Comparison of ENCODE assay signal across 8 mouse cellular contexts in genomic region chr11:69110319-69111046, GRCm38 (mm10). TPM values are rescaled to one million over a fixed set of nuclear protein-coding genes. Genes with fewer than 3 reads are reported as not detected.
A peak's percentile ranks its signal among the peaks of the same experiment; 100 is the strongest.
DNase-seq lines count a peak whose midpoint lies in the region; ATAC-seq and TF ChIP-seq lines count a peak whose summit lies in the region.

No protein-coding gene starts in this region.

- H3K9ac ChIP-seq in heart, embryonic 13.5 days, result peak overlapping the region; percentile 79
- H3K9ac ChIP-seq in kidney, postnatal 0 days (ENCODE audit: low read depth, low read length), result no peak overlapping the region
- H3K9ac ChIP-seq in liver, embryonic 15.5 days, result peak overlapping the region; percentile 46; the same call in 1 of the 2 replicates
- H3K9ac ChIP-seq in neural tube, embryonic 11.5 days (ENCODE audit: low read length), result peak overlapping the region; percentile 52
- H3K9ac ChIP-seq in stomach, embryonic 16.5 days (ENCODE audit: low read length), result peak overlapping the region; percentile 64

- peak; percentile 86 for DNase-seq in kidney, postnatal 0 days (ENCODE audit: low spot score)
- DNase-seq in neural tube, embryonic 11.5 days (ENCODE audit: low spot score), result peak; percentile 95

- H3K9me3 ChIP-seq in erythroblast, embryonic 14.5 days (ENCODE audit: control insufficient read depth, low read length), result no peaks in the 10 kb centered on the region
- no peaks in the 10 kb centered on the region for H3K9me3 ChIP-seq in heart, embryonic 13.5 days
- no peaks in the 10 kb centered on the region for H3K9me3 ChIP-seq in kidney, postnatal 0 days (replicated peaks; ENCODE audit: low read length)
- no peaks in the 10 kb centered on the region for H3K9me3 ChIP-seq in liver, embryonic 15.5 days (replicated peaks)
- no peaks in the 10 kb centered on the region for H3K9me3 ChIP-seq in neural tube, embryonic 11.5 days (ENCODE audit: control insufficient read depth, low read length)
- H3K9me3 ChIP-seq in stomach, embryonic 16.5 days (replicated peaks; ENCODE audit: control insufficient read depth, low read length), result no peaks in the 10 kb centered on the region

- H3K4me1 ChIP-seq in bone marrow macrophage, adult 2 months (ENCODE audit: control insufficient read depth, insufficient read depth, low read length), result peaks cover 9% of the 10 kb centered on the region
- H3K4me1 ChIP-seq in erythroblast, embryonic 14.5 days (ENCODE audit: control insufficient read depth), result peaks cover 35% of the 10 kb centered on the region
- peaks cover 22% of the 10 kb centered on the region for H3K4me1 ChIP-seq in heart, embryonic 13.5 days
- H3K4me1 ChIP-seq in kidney, postnatal 0 days (replicated peaks; ENCODE audit: insufficient read depth, low read length), result peaks cover 4% of the 10 kb centered on the region; the same call in 1 of the 2 replicates
- peaks cover 33% of the 10 kb centered on the region for H3K4me1 ChIP-seq in liver, embryonic 15.5 days (replicated peaks)
- H3K4me1 ChIP-seq in neural tube, embryonic 11.5 days (ENCODE audit: control insufficient read depth, insufficient read depth, low read length), result peaks cover 6% of the 10 kb centered on the region; the same call in 1 of the 2 replicates
- no peaks in the 10 kb centered on the region for H3K4me1 ChIP-seq in stomach, embryonic 16.5 days (ENCODE audit: control insufficient read depth, insufficient read depth, low read length)

- no peak overlapping the region for H3K4me3 ChIP-seq in C2C12 (ENCODE audit: insufficient read depth, poor library complexity, severe bottlenecking)
- H3K4me3 ChIP-seq in bone marrow macrophage, adult 2 months (ENCODE audit: insufficient read depth, low read length), result peak overlapping the region; percentile 58
- peak overlapping the region; percentile 64 for H3K4me3 ChIP-seq in erythroblast, embryonic 14.5 days (replicated peaks)
- H3K4me3 ChIP-seq in heart, embryonic 13.5 days, result peak overlapping the region; percentile 65
- H3K4me3 ChIP-seq in kidney, postnatal 0 days (replicated peaks; ENCODE audit: low read depth, low read length), result peak overlapping the region; percentile 48
- H3K4me3 ChIP-seq in liver, embryonic 15.5 days (replicated peaks), result peak overlapping the region; percentile 58
- peak overlapping the region; percentile 44 for H3K4me3 ChIP-seq in neural tube, embryonic 11.5 days (ENCODE audit: low read depth, low read length)
- peak overlapping the region; percentile 53 for H3K4me3 ChIP-seq in stomach, embryonic 16.5 days (replicated peaks; ENCODE audit: low read length)

- TF ChIP-seq POLR2A in bone marrow macrophage, adult 2 months (IDR thresholded peaks at IDR 0.05; ENCODE audit: borderline replicate concordance, low read depth, low read length), result peak; percentile 31; the same call in 1 of the 2 replicates

- WGBS in heart, embryonic 13.5 days, result under 1% methylated on average over 30 of the region's 30 CpGs
- 2% methylated on average over 30 of the region's 30 CpGs for WGBS in kidney, postnatal 0 days
- WGBS in liver, embryonic 15.5 days (ENCODE audit: insufficient replicate concordance), result under 1% methylated on average over 30 of the region's 30 CpGs
- WGBS in neural tube, embryonic 11.5 days, result under 1% methylated on average over 30 of the region's 30 CpGs
- 1% methylated on average over 30 of the region's 30 CpGs for WGBS in stomach, embryonic 16.5 days

- no peaks in the 10 kb centered on the region for H3K79me3 ChIP-seq in C2C12 (ENCODE audit: low read depth)

- H3K4me2 ChIP-seq in heart, embryonic 13.5 days, result peak overlapping the region; percentile 73
- peak overlapping the region; percentile 57 for H3K4me2 ChIP-seq in kidney, postnatal 0 days (ENCODE audit: low read length)
- H3K4me2 ChIP-seq in liver, embryonic 15.5 days, result peak overlapping the region; percentile 69
- H3K4me2 ChIP-seq in neural tube, embryonic 11.5 days (ENCODE audit: low read depth), result peak overlapping the region; percentile 64
- peak overlapping the region; percentile 58 for H3K4me2 ChIP-seq in stomach, embryonic 16.5 days (ENCODE audit: low read depth, low read length)

- H3K27me3 ChIP-seq in C2C12 (ENCODE audit: control insufficient read depth, insufficient read depth, insufficient read length), result no peaks in the 10 kb centered on the region
- H3K27me3 ChIP-seq in erythroblast, embryonic 14.5 days (ENCODE audit: control insufficient read depth), result peaks cover 42% of the 10 kb centered on the region
- no peaks in the 10 kb centered on the region; the same call in 1 of the 2 replicates for H3K27me3 ChIP-seq in heart, embryonic 13.5 days (replicated peaks)
- no peaks in the 10 kb centered on the region for H3K27me3 ChIP-seq in kidney, postnatal 0 days (ENCODE audit: insufficient read depth, low read length)
- H3K27me3 ChIP-seq in liver, embryonic 15.5 days, result peaks cover 34% of the 10 kb centered on the region
- H3K27me3 ChIP-seq in neural tube, embryonic 11.5 days (ENCODE audit: control insufficient read depth, insufficient read depth, low read length), result 0 out of 2 replicates have a peak, but pooled peaks cover 2% of the 10 kb centered on the region
- H3K27me3 ChIP-seq in stomach, embryonic 16.5 days (ENCODE audit: control insufficient read depth, insufficient read depth, low read length), result no peaks in the 10 kb centered on the region

- H3ac ChIP-seq in C2C12 (ENCODE audit: control insufficient read depth, insufficient read length, low read depth), result no peak overlapping the region

- TF ChIP-seq CTCF in C2C12 (IDR thresholded peaks at IDR 0.05; ENCODE audit: control insufficient read depth, insufficient read depth, insufficient read length), result no peak
- no peak for TF ChIP-seq CTCF in bone marrow macrophage, adult 2 months (IDR thresholded peaks at IDR 0.05; ENCODE audit: low read depth, low read length)
- no peak for TF ChIP-seq CTCF in kidney, postnatal 0 days (IDR thresholded peaks at IDR 0.05; ENCODE audit: low read depth)

- no peaks in the 10 kb centered on the region for H3K79me2 ChIP-seq in C2C12 (ENCODE audit: control insufficient read depth, insufficient read depth)

- peak overlapping the region; percentile 27; the same call in 1 of the 2 replicates for H3K27ac ChIP-seq in bone marrow macrophage, adult 2 months (ENCODE audit: insufficient read depth, low read depth, low read length)
- peak overlapping the region; percentile 74 for H3K27ac ChIP-seq in heart, embryonic 13.5 days (replicated peaks)
- no peak overlapping the region for H3K27ac ChIP-seq in kidney, postnatal 0 days
- peak overlapping the region; percentile 51 for H3K27ac ChIP-seq in liver, embryonic 15.5 days (replicated peaks)
- no peak overlapping the region for H3K27ac ChIP-seq in neural tube, embryonic 11.5 days (ENCODE audit: low read depth, low read length)
- no peak overlapping the region; the same call in 1 of the 2 replicates for H3K27ac ChIP-seq in stomach, embryonic 16.5 days (ENCODE audit: low read length)

- peaks cover 17% of the 10 kb centered on the region for H3K36me3 ChIP-seq in C2C12 (ENCODE audit: control insufficient read depth, insufficient read depth)
- H3K36me3 ChIP-seq in erythroblast, embryonic 14.5 days (ENCODE audit: control insufficient read depth), result peaks cover 39% of the 10 kb centered on the region
- H3K36me3 ChIP-seq in heart, embryonic 13.5 days, result peaks cover 44% of the 10 kb centered on the region
- H3K36me3 ChIP-seq in kidney, postnatal 0 days (ENCODE audit: insufficient read depth, low read length), result peaks cover 39% of the 10 kb centered on the region
- peaks cover 41% of the 10 kb centered on the region for H3K36me3 ChIP-seq in liver, embryonic 15.5 days (replicated peaks)
- peaks cover 13% of the 10 kb centered on the region for H3K36me3 ChIP-seq in neural tube, embryonic 11.5 days (ENCODE audit: control insufficient read depth, insufficient read depth, low read length)
- H3K36me3 ChIP-seq in stomach, embryonic 16.5 days (ENCODE audit: control insufficient read depth, insufficient read depth, low read length), result peaks cover 13% of the 10 kb centered on the region

- ATAC-seq in heart, embryonic 13.5 days (ENCODE audit: extremely low read depth, insufficient number of reproducible peaks, low FRiP score, low TSS enrichment), result peak; percentile 17; the same call in 1 of the 2 replicates
- peak; percentile 51; the same call in 1 of the 2 replicates for ATAC-seq in kidney, postnatal 0 days (replicated peaks; ENCODE audit: low FRiP score, low read depth)
- peak; percentile 69 for ATAC-seq in liver, embryonic 15.5 days (ENCODE audit: insufficient read depth)
- peak; percentile 65; the same call in 1 of the 2 replicates for ATAC-seq in neural tube, embryonic 11.5 days (ENCODE audit: insufficient read depth, low FRiP score, low TSS enrichment)
- peak; percentile 75 for ATAC-seq in stomach, embryonic 16.5 days (ENCODE audit: insufficient read depth, low FRiP score)

RNA-seq across cellular contexts. Expression of gene Hes7, which starts 9.7 kb away (rescaled TPM):
- 0.06 TPM for polyA plus RNA-seq in C2C12 (2012; fragmentation: generic; extraction: Trizol)
- 0.71 and 0.88 TPM in 2 replicates for polyA plus RNA-seq in bone marrow macrophage, adult 2 months (2012; ENCODE audit: insufficient read depth, insufficient read length, missing spikeins)
- 0.05 TPM in 1 of 2 replicates, not detected in the other for polyA plus RNA-seq in erythroblast, embryonic 14.5 days (2012)
- polyA plus RNA-seq in heart, embryonic 13.5 days (2015; fragmentation: Nextera tagmentation; extraction: Ambion mirVana), result 0.47 and 0.67 TPM in 2 replicates
- 0.42 and 0.50 TPM in 2 replicates for polyA plus RNA-seq in kidney, postnatal 0 days (2015; fragmentation: Nextera tagmentation; extraction: Ambion mirVana)
- polyA plus RNA-seq in liver, embryonic 15.5 days (2015; fragmentation: Nextera tagmentation; extraction: Ambion mirVana), result 0.12 and 0.18 TPM in 2 replicates
- polyA plus RNA-seq in neural tube, embryonic 11.5 days (2014; fragmentation: Nextera tagmentation; extraction: Ambion mirVana), result 0.33 TPM in 1 of 2 replicates, not detected in the other
- polyA plus RNA-seq in stomach, embryonic 16.5 days (2015; fragmentation: Nextera tagmentation; extraction: Ambion mirVana), result 0.40 and 0.69 TPM in 2 replicates

RNA-seq across cellular contexts. Expression of gene 9130213A22Rik, which starts 11.9 kb away (rescaled TPM):
- 0.21 TPM for polyA plus RNA-seq in C2C12 (2012; fragmentation: generic; extraction: Trizol)
- polyA plus RNA-seq in bone marrow macrophage, adult 2 months (2012; ENCODE audit: insufficient read depth, insufficient read length, missing spikeins), result 0.35 TPM in 1 of 2 replicates, not detected in the other
- not detected in 2 replicates for polyA plus RNA-seq in erythroblast, embryonic 14.5 days (2012)
- polyA plus RNA-seq in heart, embryonic 13.5 days (2015; fragmentation: Nextera tagmentation; extraction: Ambion mirVana), result 0.41 and 0.60 TPM in 2 replicates
- polyA plus RNA-seq in kidney, postnatal 0 days (2015; fragmentation: Nextera tagmentation; extraction: Ambion mirVana), result 0.25 and 0.31 TPM in 2 replicates
- polyA plus RNA-seq in liver, embryonic 15.5 days (2015; fragmentation: Nextera tagmentation; extraction: Ambion mirVana), result 0.07 TPM in 1 of 2 replicates, not detected in the other
- 0.24 TPM in 1 of 2 replicates, not detected in the other for polyA plus RNA-seq in neural tube, embryonic 11.5 days (2014; fragmentation: Nextera tagmentation; extraction: Ambion mirVana)
- 0.27 and 0.61 TPM in 2 replicates for polyA plus RNA-seq in stomach, embryonic 16.5 days (2015; fragmentation: Nextera tagmentation; extraction: Ambion mirVana)

RNA-seq across cellular contexts. Expression of gene Aloxe3, which starts 15.2 kb away (rescaled TPM):
- polyA plus RNA-seq in C2C12 (2012; fragmentation: generic; extraction: Trizol), result 0.14 TPM
- polyA plus RNA-seq in bone marrow macrophage, adult 2 months (2012; ENCODE audit: insufficient read depth, insufficient read length, missing spikeins), result not detected in 2 replicates
- 0.01 TPM in 1 of 2 replicates, not detected in the other for polyA plus RNA-seq in erythroblast, embryonic 14.5 days (2012)
- 0.13 and 0.14 TPM in 2 replicates for polyA plus RNA-seq in heart, embryonic 13.5 days (2015; fragmentation: Nextera tagmentation; extraction: Ambion mirVana)
- 0.54 and 0.69 TPM in 2 replicates for polyA plus RNA-seq in kidney, postnatal 0 days (2015; fragmentation: Nextera tagmentation; extraction: Ambion mirVana)
- polyA plus RNA-seq in liver, embryonic 15.5 days (2015; fragmentation: Nextera tagmentation; extraction: Ambion mirVana), result 0.13 TPM in 1 of 2 replicates, not detected in the other
- 0.08 and 0.66 TPM in 2 replicates for polyA plus RNA-seq in neural tube, embryonic 11.5 days (2014; fragmentation: Nextera tagmentation; extraction: Ambion mirVana)
- 2.0 and 5.4 TPM in 2 replicates for polyA plus RNA-seq in stomach, embryonic 16.5 days (2015; fragmentation: Nextera tagmentation; extraction: Ambion mirVana)

RNA-seq across cellular contexts. Expression of gene Per1, which starts 15.5 kb away (rescaled TPM):
- 4.5 TPM for polyA plus RNA-seq in C2C12 (2012; fragmentation: generic; extraction: Trizol)
- polyA plus RNA-seq in bone marrow macrophage, adult 2 months (2012; ENCODE audit: insufficient read depth, insufficient read length, missing spikeins), result 24.7 and 35.9 TPM in 2 replicates
- 1.4 and 1.5 TPM in 2 replicates for polyA plus RNA-seq in erythroblast, embryonic 14.5 days (2012)
- 8.6 and 9.0 TPM in 2 replicates for polyA plus RNA-seq in heart, embryonic 13.5 days (2015; fragmentation: Nextera tagmentation; extraction: Ambion mirVana)
- polyA plus RNA-seq in kidney, postnatal 0 days (2015; fragmentation: Nextera tagmentation; extraction: Ambion mirVana), result 7.4 and 9.9 TPM in 2 replicates
- polyA plus RNA-seq in liver, embryonic 15.5 days (2015; fragmentation: Nextera tagmentation; extraction: Ambion mirVana), result 6.4 and 7.6 TPM in 2 replicates
- polyA plus RNA-seq in neural tube, embryonic 11.5 days (2014; fragmentation: Nextera tagmentation; extraction: Ambion mirVana), result 10.7 and 10.9 TPM in 2 replicates
- polyA plus RNA-seq in stomach, embryonic 16.5 days (2015; fragmentation: Nextera tagmentation; extraction: Ambion mirVana), result 21.8 and 22.3 TPM in 2 replicates

RNA-seq across cellular contexts. Expression of gene Vamp2, which starts 22.2 kb away (rescaled TPM):
- 20.9 TPM for polyA plus RNA-seq in C2C12 (2012; fragmentation: generic; extraction: Trizol)
- 76.6 and 79.4 TPM in 2 replicates for polyA plus RNA-seq in bone marrow macrophage, adult 2 months (2012; ENCODE audit: insufficient read depth, insufficient read length, missing spikeins)
- 7.9 and 9.1 TPM in 2 replicates for polyA plus RNA-seq in erythroblast, embryonic 14.5 days (2012)
- polyA plus RNA-seq in heart, embryonic 13.5 days (2015; fragmentation: Nextera tagmentation; extraction: Ambion mirVana), result 79.5 and 82.1 TPM in 2 replicates
- polyA plus RNA-seq in kidney, postnatal 0 days (2015; fragmentation: Nextera tagmentation; extraction: Ambion mirVana), result 66.7 and 67.7 TPM in 2 replicates
- 14.9 and 19.6 TPM in 2 replicates for polyA plus RNA-seq in liver, embryonic 15.5 days (2015; fragmentation: Nextera tagmentation; extraction: Ambion mirVana)
- 112 TPM in 2 replicates for polyA plus RNA-seq in neural tube, embryonic 11.5 days (2014; fragmentation: Nextera tagmentation; extraction: Ambion mirVana)
- 79.9 and 88.5 TPM in 2 replicates for polyA plus RNA-seq in stomach, embryonic 16.5 days (2015; fragmentation: Nextera tagmentation; extraction: Ambion mirVana)

Comparison
In these comparisons a context has a peak if more than half of its experiments do, and no peak if none do; other contexts are left out.
1. H3K27ac ChIP-seq: peak in bone marrow macrophage, adult 2 months (single experiment), heart, embryonic 13.5 days (single experiment) and liver, embryonic 15.5 days (single experiment); none in kidney, postnatal 0 days (single experiment), neural tube, embryonic 11.5 days (single experiment) and stomach, embryonic 16.5 days (single experiment).
2. ATAC-seq: peak in every context shown above with its lines; median percentile 75 in stomach, embryonic 16.5 days; 69 in liver, embryonic 15.5 days; 65 in neural tube, embryonic 11.5 days; 51 in kidney, postnatal 0 days; 17 in heart, embryonic 13.5 days.
3. Peak in every context shown above with its lines, with median percentiles within 50 percentile points of each other: H3K4me2 ChIP-seq.